ENCODE assay signal across 9 mouse cellular contexts in genomic region chr7:143649769-143650346, GRCm38 (mm10). TPM values are rescaled to one million over a fixed set of nuclear protein-coding genes. Genes with fewer than 3 reads are reported as not detected.
DNase-seq lines count a peak whose midpoint lies in the region; ATAC-seq and TF ChIP-seq lines count a peak whose summit lies in the region.
"Not testable (repeated sequence)": the region's sequence is repeated elsewhere in the genome, so short reads cannot be mapped to it uniquely, and the experiment has no call there.
"Had no signal": no experiment of that assay in that cellular context is flagged by ENCODE, and none has a peak within 500 bp of the region (broad histone marks: within the 10 kb centered on the region; RNA-seq: fewer than 3 reads in every experiment).

No protein-coding gene starts in this region.

- intact Hi-C loops in heart, adult 2 months (cut with DNase I): loop anchor here (1.0 kb wide), 1 partner anchor 50 kb away; the partner anchor contains the start of gene Cars

- H3K36me3 ChIP-seq in C2C12 (ENCODE audit: control insufficient read depth, insufficient read depth); embryonic facial prominence, embryonic 15.5 days; heart, adult 2 months (ENCODE audit: control insufficient read depth, insufficient read depth, low read length); hindbrain, embryonic 12.5 days; kidney, embryonic 15.5 days; liver, embryonic 11.5 days (ENCODE audit: control insufficient read depth, insufficient read depth, low read length); neural tube, embryonic 11.5 days (ENCODE audit: control insufficient read depth, insufficient read depth, low read length): not testable (repeated sequence)

- TF ChIP-seq EP300 in heart, adult 2 months (IDR thresholded peaks at IDR 0.05; ENCODE audit: insufficient read depth, low read depth, low read length): not testable (repeated sequence)

- H3K4me2 ChIP-seq in embryonic facial prominence, embryonic 15.5 days (replicated peaks): peak overlapping the region; percentile 85
- peak overlapping the region; percentile 81; the same call in 1 of the 2 replicates for H3K4me2 ChIP-seq in hindbrain, embryonic 12.5 days (replicated peaks)
- H3K4me2 ChIP-seq in kidney, embryonic 15.5 days: peak overlapping the region; percentile 92
- H3K4me2 ChIP-seq in liver, embryonic 11.5 days: peak overlapping the region; percentile 93
- peak overlapping the region; percentile 83; the same call in 1 of the 2 replicates for H3K4me2 ChIP-seq in neural tube, embryonic 11.5 days (ENCODE audit: low read depth)

- H3K79me3 ChIP-seq in C2C12 (ENCODE audit: low read depth): not testable (repeated sequence)

- H3K4me1 ChIP-seq in embryonic facial prominence, embryonic 15.5 days; heart, adult 2 months (ENCODE audit: control insufficient read depth, insufficient read depth, low read length); hindbrain, embryonic 12.5 days; kidney, embryonic 15.5 days; liver, embryonic 11.5 days (replicated peaks; ENCODE audit: control insufficient read depth, insufficient read depth, low read length); neural tube, embryonic 11.5 days (ENCODE audit: control insufficient read depth, insufficient read depth, low read length): not testable (repeated sequence)

- not testable (repeated sequence) for H3K27ac ChIP-seq in embryonic facial prominence, embryonic 15.5 days (replicated peaks); heart, adult 2 months; hindbrain, embryonic 12.5 days; kidney, embryonic 15.5 days; liver, embryonic 11.5 days (ENCODE audit: low read depth, low read length); neural tube, embryonic 11.5 days (ENCODE audit: low read depth, low read length)

- H3K79me2 ChIP-seq in C2C12 (ENCODE audit: control insufficient read depth, insufficient read depth); heart, adult 2 months (replicated peaks; ENCODE audit: control insufficient read depth, insufficient read depth, low read length): not testable (repeated sequence)

- not testable (repeated sequence) for H3K9me3 ChIP-seq in embryonic facial prominence, embryonic 15.5 days (replicated peaks); hindbrain, embryonic 12.5 days (replicated peaks); kidney, embryonic 15.5 days (replicated peaks); liver, embryonic 11.5 days (ENCODE audit: control insufficient read depth, low read length); neural tube, embryonic 11.5 days (ENCODE audit: control insufficient read depth, low read length)

- not testable (repeated sequence) for DNase-seq in heart, adult 2 months; liver, embryonic 11.5 days (ENCODE audit: low spot score); neural tube, embryonic 11.5 days (ENCODE audit: low spot score)

- not testable (repeated sequence) for TF ChIP-seq POLR2A in heart, adult 2 months (IDR thresholded peaks at IDR 0.05; ENCODE audit: insufficient read depth, low read depth, low read length)

- ATAC-seq in embryonic facial prominence, embryonic 15.5 days (ENCODE audit: insufficient number of reproducible peaks, low FRiP score, low TSS enrichment, low read depth); liver, embryonic 11.5 days (replicated peaks; ENCODE audit: low FRiP score); neural tube, embryonic 11.5 days (ENCODE audit: insufficient read depth, low FRiP score, low TSS enrichment): not testable (repeated sequence)
- ATAC-seq in hindbrain, embryonic 12.5 days (ENCODE audit: low FRiP score): 0 out of 2 replicates have a peak, but pooled peaks have one; percentile 8
- peak; percentile 81; the same call in 1 of the 2 replicates for ATAC-seq in kidney, embryonic 15.5 days (replicated peaks; ENCODE audit: low FRiP score)
- 0 out of 2 replicates have a peak, but pooled peaks have one; percentile 20 for ATAC-seq in megakaryocyte progenitor cell, adult 5-6 weeks (replicated peaks; ENCODE audit: poor library complexity)

- not testable (repeated sequence) for H3ac ChIP-seq in C2C12 (ENCODE audit: control insufficient read depth, insufficient read length, low read depth)

- WGBS in embryonic facial prominence, embryonic 15.5 days: 52% methylated on average over 10 of the region's 10 CpGs
- WGBS in heart, adult 2 months: 49% methylated on average over 10 of the region's 10 CpGs
- WGBS in hindbrain, embryonic 12.5 days: 55% methylated on average over 10 of the region's 10 CpGs
- 48% methylated on average over 10 of the region's 10 CpGs for WGBS in kidney, embryonic 15.5 days
- 57% methylated on average over 10 of the region's 10 CpGs for WGBS in liver, embryonic 11.5 days
- 57% methylated on average over 10 of the region's 10 CpGs for WGBS in neural tube, embryonic 11.5 days

- TF ChIP-seq CTCF in C2C12 (IDR thresholded peaks at IDR 0.05; ENCODE audit: control insufficient read depth, insufficient read depth, insufficient read length); heart, adult 2 months (IDR thresholded peaks at IDR 0.05): not testable (repeated sequence)

- H3K4me3 ChIP-seq in C2C12 (ENCODE audit: insufficient read depth, poor library complexity, severe bottlenecking): peak overlapping the region; percentile 53
- peak overlapping the region; percentile 59 for H3K4me3 ChIP-seq in embryonic facial prominence, embryonic 15.5 days (replicated peaks)
- peak overlapping the region; percentile 53 for H3K4me3 ChIP-seq in heart, adult 2 months
- peak overlapping the region; percentile 65 for H3K4me3 ChIP-seq in hindbrain, embryonic 12.5 days
- peak overlapping the region; percentile 80 for H3K4me3 ChIP-seq in kidney, embryonic 15.5 days (replicated peaks)
- H3K4me3 ChIP-seq in liver, embryonic 11.5 days (ENCODE audit: low read depth, low read length): 0 out of 2 replicates have a peak overlapping the region, but pooled peaks have one; percentile 63
- peak overlapping the region; percentile 68 for H3K4me3 ChIP-seq in neural tube, embryonic 11.5 days (ENCODE audit: low read depth, low read length)

- not testable (repeated sequence) for H3K9ac ChIP-seq in embryonic facial prominence, embryonic 15.5 days; heart, adult 2 months (ENCODE audit: low read depth, low read length); hindbrain, embryonic 12.5 days; kidney, embryonic 15.5 days; liver, embryonic 11.5 days (ENCODE audit: low read depth, low read length); neural tube, embryonic 11.5 days (ENCODE audit: low read length)

- not testable (repeated sequence) for H3K27me3 ChIP-seq in C2C12 (ENCODE audit: control insufficient read depth, insufficient read depth, insufficient read length); embryonic facial prominence, embryonic 15.5 days; heart, adult 2 months (ENCODE audit: control insufficient read depth, insufficient read depth, low read length); hindbrain, embryonic 12.5 days; kidney, embryonic 15.5 days; liver, embryonic 11.5 days (replicated peaks; ENCODE audit: control insufficient read depth, insufficient read depth, low read length); neural tube, embryonic 11.5 days (ENCODE audit: control insufficient read depth, insufficient read depth, low read length)

RNA-seq across cellular contexts. Expression of gene Tnfrsf22, which starts 0.4 kb away (rescaled TPM):
- 12.2 TPM for polyA plus RNA-seq in C2C12 (2012; fragmentation: generic; extraction: Trizol)
- 9.0 and 11.1 TPM in 2 replicates for polyA plus RNA-seq in embryonic facial prominence, embryonic 15.5 days (2015; fragmentation: Nextera tagmentation; extraction: Ambion mirVana)
- total RNA-seq in heart, adult 2 months (2021): 1 to 10 TPM; 1.4 to 2.3 TPM
- 3.2 and 5.6 TPM in 2 replicates for polyA plus RNA-seq in heart, adult 2 months (2012; rRNA removed)
- polyA plus RNA-seq in hindbrain, embryonic 12.5 days (2016; fragmentation: Nextera tagmentation; extraction: Ambion mirVana): 8.3 and 8.8 TPM in 2 replicates
- polyA plus RNA-seq in kidney, embryonic 15.5 days (2015; fragmentation: Nextera tagmentation; extraction: Ambion mirVana): 10.6 and 12.1 TPM in 2 replicates
- polyA plus RNA-seq in liver, embryonic 11.5 days (2014; fragmentation: Nextera tagmentation; extraction: Ambion mirVana): 2.6 and 3.9 TPM in 2 replicates
- total RNA-seq in megakaryocyte progenitor cell, adult 5-6 weeks (2015): 8.3 and 13.6 TPM in 2 replicates
- total RNA-seq in megakaryocyte progenitor cell, adult 5-6 weeks (2017): 2.8 and 5.7 TPM in 2 replicates
- polyA plus RNA-seq in neural tube, embryonic 11.5 days (2014; fragmentation: Nextera tagmentation; extraction: Ambion mirVana): 9.0 and 10.6 TPM in 2 replicates

RNA-seq across cellular contexts. Expression of gene Tnfrsf26, which starts 21.3 kb away (rescaled TPM):
- polyA plus RNA-seq in C2C12 (2012; fragmentation: generic; extraction: Trizol): 0.04 TPM
- polyA plus RNA-seq in embryonic facial prominence, embryonic 15.5 days (2015; fragmentation: Nextera tagmentation; extraction: Ambion mirVana): 1.1 and 1.4 TPM in 2 replicates
- under 1 TPM; 0.50 to 0.52 TPM for total RNA-seq in heart, adult 2 months (2021)
- polyA plus RNA-seq in heart, adult 2 months (2012; rRNA removed): 0.25 and 0.88 TPM in 2 replicates
- polyA plus RNA-seq in hindbrain, embryonic 12.5 days (2016; fragmentation: Nextera tagmentation; extraction: Ambion mirVana): 0.12 and 0.35 TPM in 2 replicates
- 0.54 and 0.65 TPM in 2 replicates for polyA plus RNA-seq in kidney, embryonic 15.5 days (2015; fragmentation: Nextera tagmentation; extraction: Ambion mirVana)
- polyA plus RNA-seq in liver, embryonic 11.5 days (2014; fragmentation: Nextera tagmentation; extraction: Ambion mirVana): 0.73 and 0.92 TPM in 2 replicates
- 28.1 and 31.6 TPM in 2 replicates for total RNA-seq in megakaryocyte progenitor cell, adult 5-6 weeks (2015)
- 20.1 and 20.5 TPM in 2 replicates for total RNA-seq in megakaryocyte progenitor cell, adult 5-6 weeks (2017)
- polyA plus RNA-seq in neural tube, embryonic 11.5 days (2014; fragmentation: Nextera tagmentation; extraction: Ambion mirVana): 0.27 and 0.35 TPM in 2 replicates

RNA-seq across cellular contexts. Expression of gene Tnfrsf23, which starts 35.8 kb away (rescaled TPM):
- polyA plus RNA-seq in C2C12 (2012; fragmentation: generic; extraction: Trizol): 16.7 TPM
- polyA plus RNA-seq in embryonic facial prominence, embryonic 15.5 days (2015; fragmentation: Nextera tagmentation; extraction: Ambion mirVana): 4.0 and 4.9 TPM in 2 replicates
- total RNA-seq in heart, adult 2 months (2021): 1 to 10 TPM; 2.4 to 2.8 TPM
- polyA plus RNA-seq in heart, adult 2 months (2012; rRNA removed): 3.2 and 5.1 TPM in 2 replicates
- polyA plus RNA-seq in hindbrain, embryonic 12.5 days (2016; fragmentation: Nextera tagmentation; extraction: Ambion mirVana): 0.63 and 0.80 TPM in 2 replicates
- 2.0 and 2.8 TPM in 2 replicates for polyA plus RNA-seq in kidney, embryonic 15.5 days (2015; fragmentation: Nextera tagmentation; extraction: Ambion mirVana)
- 0.17 and 0.34 TPM in 2 replicates for polyA plus RNA-seq in liver, embryonic 11.5 days (2014; fragmentation: Nextera tagmentation; extraction: Ambion mirVana)
- 3.9 and 5.8 TPM in 2 replicates for total RNA-seq in megakaryocyte progenitor cell, adult 5-6 weeks (2015)
- total RNA-seq in megakaryocyte progenitor cell, adult 5-6 weeks (2017): 0.20 and 2.1 TPM in 2 replicates
- 0.20 and 0.68 TPM in 2 replicates for polyA plus RNA-seq in neural tube, embryonic 11.5 days (2014; fragmentation: Nextera tagmentation; extraction: Ambion mirVana)
- total RNA-seq: megakaryocyte-erythroid progenitor cell, adult 5-6 weeks had no signal

RNA-seq across cellular contexts. Expression of gene Cars, which starts 50.0 kb away (rescaled TPM):
- polyA plus RNA-seq in C2C12 (2012; fragmentation: generic; extraction: Trizol): 137 TPM
- 61.8 and 63.3 TPM in 2 replicates for polyA plus RNA-seq in embryonic facial prominence, embryonic 15.5 days (2015; fragmentation: Nextera tagmentation; extraction: Ambion mirVana)
- 10 to 100 TPM; 20.2 to 21.5 TPM for total RNA-seq in heart, adult 2 months (2021)
- polyA plus RNA-seq in heart, adult 2 months (2012; rRNA removed): 10.9 and 11.0 TPM in 2 replicates
- polyA plus RNA-seq in hindbrain, embryonic 12.5 days (2016; fragmentation: Nextera tagmentation; extraction: Ambion mirVana): 57.1 and 61.6 TPM in 2 replicates
- polyA plus RNA-seq in kidney, embryonic 15.5 days (2015; fragmentation: Nextera tagmentation; extraction: Ambion mirVana): 62.3 and 62.9 TPM in 2 replicates
- 100 and 107 TPM in 2 replicates for polyA plus RNA-seq in liver, embryonic 11.5 days (2014; fragmentation: Nextera tagmentation; extraction: Ambion mirVana)
- total RNA-seq in megakaryocyte progenitor cell, adult 5-6 weeks (2015): 40.3 and 55.4 TPM in 2 replicates
- 47.5 and 74.5 TPM in 2 replicates for total RNA-seq in megakaryocyte progenitor cell, adult 5-6 weeks (2017)
- polyA plus RNA-seq in neural tube, embryonic 11.5 days (2014; fragmentation: Nextera tagmentation; extraction: Ambion mirVana): 65.2 and 68.5 TPM in 2 replicates
